Mouse (Mus musculus) olfactory bulb, adult 2 months (tissue): Measurements from ENCODE around the gene Olfr552. TPM values are rescaled to one million over a fixed set of nuclear protein-coding genes. Genes with fewer than 3 reads are reported as not detected.

Experiments
- H3K27ac ChIP-seq: fragments of 200-500 bp; 2 replicates; pipeline ENCODE4 v1.5.1; 2012; ENCODE audit warnings: low read depth, low read length; ENCODE audit not compliant: insufficient read depth
- H3K4me1 ChIP-seq: fragments of 200-500 bp; 2 replicates; pipeline ENCODE4 v1.6.1; 2012; ENCODE audit warnings: low read length; ENCODE audit not compliant: control insufficient read depth, insufficient read depth
- H3K4me3 ChIP-seq: fragments of 200-500 bp; 2 replicates; pipeline ENCODE4 v1.5.1; 2012; ENCODE audit warnings: mild to moderate bottlenecking, low read depth, low read length, moderate library complexity; ENCODE audit not compliant: insufficient read depth
- CTCF ChIP-seq: fragments of 200-500 bp; IDR thresholded peaks from 2 replicates; pipeline ENCODE4 v1.5.1; 2012; ENCODE audit warnings: low read depth, mild to moderate bottlenecking, low read length, moderate library complexity; ENCODE audit not compliant: insufficient read depth
- POLR2A ChIP-seq: fragments of 200-500 bp; IDR thresholded peaks from 2 replicates; pipeline ENCODE4 v1.6.1; 2012; ENCODE audit warnings: mild to moderate bottlenecking, low read depth, low read length, moderate library complexity; ENCODE audit not compliant: insufficient read depth
- WGBS: fragments of 180-500 bp; shearing (Covaris S2); methylation state at CpG from one replicate; pipeline ENCODE4 v1.1.7; 2018; 5-methylcytosine and 5-hydroxymethylcytosine counted together
- polyA plus RNA-seq: library from polyadenylated mRNA; stranded (reverse); fragments of >200 nt; gene quantifications from 2 replicates; pipeline ENCODE4 v1.2.4, GENCODE M21; 2012; ENCODE audit warnings: low replicate concordance; ENCODE audit not compliant: missing spikeins, insufficient read depth, insufficient read length

Gene Olfr552
- not detected in 2 replicates for polyA plus RNA-seq

GRCm38 (mm10) chr7:102597378-102598031, at the start of gene Olfr552:
Gene Olfr552, plus strand, starts transcription at chr7:102597770.
- TF ChIP-seq POLR2A = no peak
- no peak for TF ChIP-seq CTCF
- Histone ChIP-seq H3K27ac (no peak within 1 kb of the TSS), H3K4me3 (no peak within 1 kb of the TSS), H3K4me1 (no peaks in the 10 kb centered on the region)
- 25% methylated on average over 1 of the region's 1 CpGs for whole genome bisulfite sequencing

GRCm38 (mm10) chr7:102549570-102549969, 48.0 kb upstream of the Olfr552 start, which contains the start of gene Olfr549:
Gene Olfr549, plus strand, starts transcription at chr7:102549870.
- Histone ChIP-seq H3K4me1 (no peaks in the 10 kb centered on the region), H3K27ac (no peak within 1 kb of the TSS), H3K4me3 (no peak within 1 kb of the TSS)
- WGBS = 96% methylated on average over 3 of the region's 3 CpGs
- TF ChIP-seq POLR2A (no peak), CTCF (no peak)

GRCm38 (mm10) chr7:102553279-102553678, 44.3 kb upstream of the Olfr552 start:
- TF ChIP-seq POLR2A (no peak), CTCF (no peak)
- Histone ChIP-seq H3K4me3 (no peak overlapping the region), H3K4me1 (no peaks in the 10 kb centered on the region), H3K27ac (no peak overlapping the region)
- 85% methylated on average over 3 of the region's 3 CpGs for WGBS

- H3K4me3 ChIP-seq = peak within 1 kb of the TSS; percentile 56
- H3K4me1 ChIP-seq = peaks cover 3% of the 10 kb centered on the region; the same call in 1 of the 2 replicates
- WGBS = 20% methylated on average over 10 of the region's 10 CpGs
- H3K27ac ChIP-seq = 0 out of 2 replicates have a peak within 1 kb of the TSS, but pooled peaks have one; percentile 32
- TF ChIP-seq CTCF = no peak
- no peak for TF ChIP-seq POLR2A
Measured at GRCm38 (mm10) chr7:102564999-102565997, 32.3 kb upstream of the Olfr552 start, which contains the start of gene Trim21. Gene Trim21, minus strand, starts transcription at chr7:102565486.

- TF ChIP-seq POLR2A = no peak
- TF ChIP-seq CTCF = no peak
- 88% methylated on average over 4 of the region's 4 CpGs for WGBS
- H3K27ac ChIP-seq = no peak overlapping the region
- H3K4me1 ChIP-seq = peaks cover 3% of the 10 kb centered on the region; the same call in 1 of the 2 replicates
- H3K4me3 ChIP-seq = no peak overlapping the region
Measured at GRCm38 (mm10) chr7:102566219-102566618, 31.4 kb upstream of the Olfr552 start.

GRCm38 (mm10) chr7:102571142-102571541, 26.4 kb upstream of the Olfr552 start, which contains the start of gene Olfr550:
Gene Olfr550, plus strand, starts transcription at chr7:102571442.
- TF ChIP-seq CTCF = no peak
- no peak for TF ChIP-seq POLR2A
- Histone ChIP-seq H3K4me1 (no peaks in the 10 kb centered on the region), H3K27ac (no peak within 1 kb of the TSS), H3K4me3 (no peak within 1 kb of the TSS)
- 88% methylated on average over 8 of the region's 8 CpGs for WGBS

GRCm38 (mm10) chr7:102573174-102573830, 24.3 kb upstream of the Olfr552 start:
- no peak overlapping the region for H3K27ac ChIP-seq
- 73% methylated on average over 3 of the region's 3 CpGs for WGBS

GRCm38 (mm10) chr7:102575998-102576397, 21.6 kb upstream of the Olfr552 start:
- 45% methylated on average over 6 of the region's 6 CpGs for WGBS
- no peak overlapping the region for H3K27ac ChIP-seq
- H3K4me1 ChIP-seq = no peaks in the 10 kb centered on the region
- no peak overlapping the region for H3K4me3 ChIP-seq
- no peak for TF ChIP-seq POLR2A
- no peak for TF ChIP-seq CTCF

More at GRCm38 (mm10) chr7:102573174-102573830, 24.3 kb upstream of the Olfr552 start:
- H3K4me3 ChIP-seq = no peak overlapping the region
- TF ChIP-seq POLR2A = no peak
- no peak for TF ChIP-seq CTCF
- H3K4me1 ChIP-seq = no peaks in the 10 kb centered on the region
